Mouse (Mus musculus) kidney, postnatal 10 days (tissue): Measurements from ENCODE around the gene Gm43552.

Experiments
- DNase-seq: peaks from one replicate; pipeline ENCODE4 v3.0.0; 2021; ENCODE audit warnings: mixed read lengths

Gm43552 gene

GRCm38 (mm10) chr5:65434471-65435362 lies 57.9 kb downstream of the Gm43552 start:
- DNase-seq = no peak

- DNase-seq = no peak
Measured at GRCm38 (mm10) chr5:65429441-65429840, 63.2 kb downstream of the Gm43552 start.

- DNase-seq = no peak
Measured at GRCm38 (mm10) chr5:65428321-65428720, 64.3 kb downstream of the Gm43552 start.

- no peak for DNase-seq
Measured at GRCm38 (mm10) chr5:65425251-65425650, 67.4 kb downstream of the Gm43552 start.

GRCm38 (mm10) chr5:65424215-65424614 lies 68.4 kb downstream of the Gm43552 start:
- peak; percentile 17 for DNase-seq

- DNase-seq = peak; percentile 16
Measured at GRCm38 (mm10) chr5:65422803-65423202, 69.8 kb downstream of the Gm43552 start.

- peak; percentile 11 for DNase-seq
Measured at GRCm38 (mm10) chr5:65420822-65421221, 71.8 kb downstream of the Gm43552 start.

GRCm38 (mm10) chr5:65419136-65419535 lies 73.5 kb downstream of the Gm43552 start:
- no peak for DNase-seq

GRCm38 (mm10) chr5:65415653-65416458 lies 76.8 kb downstream of the Gm43552 start:
- peak; percentile 27 for DNase-seq

- DNase-seq = no peak
Measured at GRCm38 (mm10) chr5:65407989-65408388, 84.6 kb downstream of the Gm43552 start.

GRCm38 (mm10) chr5:65401251-65401994 lies 91.2 kb downstream of the Gm43552 start:
- peak; percentile 90 for DNase-seq

GRCm38 (mm10) chr5:65394425-65394824 lies 98.2 kb downstream of the Gm43552 start:
- DNase-seq = no peak

GRCm38 (mm10) chr5:65391753-65392152 lies 100.9 kb downstream of the Gm43552 start:
- no peak for DNase-seq

GRCm38 (mm10) chr5:65390648-65391644 lies 101.7 kb downstream of the Gm43552 start, which contains the start of the genes Rpl9 and Lias:
TSS of gene Rpl9 (minus strand) at chr5:65391444.
TSS of gene Lias (plus strand) at chr5:65391497.
- peak; percentile 99 for DNase-seq

- no peak for DNase-seq
Measured at GRCm38 (mm10) chr5:65387008-65387867, 105.4 kb downstream of the Gm43552 start.

- DNase-seq = no peak
Measured at GRCm38 (mm10) chr5:65385704-65386103, 106.9 kb downstream of the Gm43552 start.
